Mouse (Mus musculus): Measurements from ENCODE around the gene Zfp830. TPM values are rescaled to one million over a fixed set of nuclear protein-coding genes. Genes with fewer than 3 reads are reported as not detected.

Gene Zfp830
- polyA plus RNA-seq (2015; fragmentation: Nextera tagmentation; extraction: Ambion mirVana), result 38.1 and 39.5 TPM in 2 replicates

- peak; percentile 94 for DNase-seq (ENCODE audit: low spot score)
Observed at GRCm38 (mm10) chr11:82763742-82764437, at the start of gene Zfp830, which contains the start of gene Cct6b. Gene Zfp830, plus strand, starts transcription at chr11:82764345. Gene Cct6b, minus strand, starts transcription at chr11:82764321.

- no peak for DNase-seq (ENCODE audit: low spot score)
Observed at GRCm38 (mm10) chr11:82719294-82719693, 44.9 kb upstream of the Zfp830 start.

GRCm38 (mm10) chr11:82726862-82727261, 37.3 kb upstream of the Zfp830 start:
- no peak for DNase-seq (ENCODE audit: low spot score)

DNA sequence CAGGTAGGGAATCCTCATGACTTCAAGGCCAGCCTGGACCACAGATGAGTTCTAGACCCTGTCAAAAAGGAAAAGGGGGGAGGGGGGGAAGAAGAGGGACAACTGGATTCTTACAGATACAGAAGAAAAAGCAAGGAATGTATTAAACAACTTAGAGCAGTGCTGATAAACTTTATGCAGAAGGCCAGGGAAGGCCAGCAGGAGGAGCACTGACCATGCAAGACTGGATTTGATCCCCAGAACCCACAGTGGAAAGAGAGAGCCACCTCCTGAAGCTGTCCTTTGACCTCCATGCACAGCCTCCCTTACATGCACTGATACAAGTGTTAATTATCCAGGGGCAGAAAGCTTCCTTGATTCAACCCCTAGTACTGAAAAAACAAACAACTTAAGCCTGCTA, 29.9 kb upstream of the Zfp830 start:
- DNase-seq (ENCODE audit: low spot score), result no peak

DNA sequence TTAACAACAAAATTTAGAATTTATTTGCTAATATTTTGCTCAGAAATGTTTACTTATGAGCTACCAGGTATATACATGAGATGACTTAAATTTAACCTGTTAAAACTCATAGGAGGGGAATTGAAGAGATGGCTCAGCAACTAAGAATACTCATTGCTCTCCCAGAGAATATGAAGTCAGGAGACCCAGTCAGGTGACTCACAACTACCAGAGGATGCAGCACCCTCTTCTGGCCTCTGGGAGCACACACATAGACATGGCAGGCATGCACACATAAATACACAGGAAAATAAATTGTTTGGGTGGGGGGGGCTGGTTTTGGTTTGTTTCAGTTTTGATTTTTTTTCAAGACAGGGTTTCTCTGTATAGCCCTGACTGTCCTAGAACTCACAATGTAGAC, 25.1 kb upstream of the Zfp830 start:
- no peak for DNase-seq (ENCODE audit: low spot score)

DNA sequence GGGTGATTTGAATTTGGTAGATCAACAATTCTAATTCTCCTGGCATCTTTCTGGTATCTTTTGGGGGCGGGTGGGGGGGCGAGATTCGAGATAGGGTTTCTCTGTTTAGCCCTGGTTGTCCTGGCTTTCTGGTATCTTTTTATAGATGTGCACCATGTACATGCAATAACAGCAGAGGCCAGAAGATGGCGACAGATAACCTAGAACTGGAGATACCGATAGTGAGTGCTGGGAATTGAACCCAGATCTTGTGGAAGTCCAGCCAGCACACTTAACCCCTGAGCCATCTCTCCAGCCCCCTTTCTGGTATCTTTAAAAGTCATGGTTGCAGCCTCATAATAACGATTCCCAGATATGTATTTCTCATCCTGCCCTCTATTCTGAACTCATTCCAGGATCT, 18.0 kb upstream of the Zfp830 start:
- peak; percentile 62 for DNase-seq (ENCODE audit: low spot score)

GRCm38 (mm10) chr11:82746857-82747366, 17.2 kb upstream of the Zfp830 start:
- DNase-seq (ENCODE audit: low spot score), result peak; percentile 63

- DNase-seq (ENCODE audit: low spot score), result no peak
Observed at GRCm38 (mm10) chr11:82752349-82753115, 11.6 kb upstream of the Zfp830 start.

GRCm38 (mm10) chr11:82755919-82756318, 8.2 kb upstream of the Zfp830 start:
- no peak for DNase-seq (ENCODE audit: low spot score)

DNA sequence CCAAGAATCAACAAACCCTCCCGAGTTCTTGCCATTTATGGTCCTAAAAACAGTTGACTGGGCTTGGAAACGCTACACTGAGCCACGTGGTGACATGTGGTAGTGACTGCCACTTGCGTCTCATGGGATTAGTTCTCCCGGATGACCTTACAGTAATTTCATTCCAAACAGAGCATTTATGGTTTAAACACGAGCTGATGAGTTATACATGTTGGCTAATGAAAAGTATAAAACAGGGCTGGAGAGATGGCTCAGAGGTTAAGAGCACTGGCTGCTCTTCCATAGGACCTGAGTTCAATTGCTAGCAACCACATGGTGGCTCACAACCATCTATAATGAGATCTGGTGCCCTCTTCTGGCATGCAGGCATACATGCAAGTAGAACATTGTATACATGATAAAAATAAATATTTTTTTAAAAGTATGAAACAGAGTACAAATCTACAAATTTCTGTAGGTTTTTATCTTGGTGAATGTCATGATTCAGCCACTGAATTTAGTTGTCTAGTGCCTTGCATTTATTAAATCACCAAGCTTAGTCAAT, 1.8 kb upstream of the Zfp830 start:
- DNase-seq (ENCODE audit: low spot score), result no peak

DNA sequence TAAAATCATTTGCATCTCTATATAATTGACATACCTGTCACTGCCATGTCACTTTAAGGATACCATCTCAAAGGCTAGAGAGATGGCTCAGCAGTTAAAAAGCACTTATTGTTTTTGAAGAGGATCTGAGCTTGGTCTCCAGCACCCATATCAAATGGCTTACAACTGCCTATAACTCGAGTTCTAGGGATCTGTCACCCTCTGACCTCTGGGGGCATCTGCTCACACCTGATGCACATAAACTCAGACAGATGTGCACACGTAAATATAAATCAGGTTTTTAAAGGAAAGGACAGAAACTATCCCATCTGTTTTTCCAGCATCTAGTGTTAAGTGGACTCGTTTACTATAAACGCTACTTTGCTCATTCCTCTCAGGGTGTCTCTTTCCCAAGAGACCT, 884 bp upstream of the Zfp830 start:
- DNase-seq (ENCODE audit: low spot score), result peak; percentile 40

DNA sequence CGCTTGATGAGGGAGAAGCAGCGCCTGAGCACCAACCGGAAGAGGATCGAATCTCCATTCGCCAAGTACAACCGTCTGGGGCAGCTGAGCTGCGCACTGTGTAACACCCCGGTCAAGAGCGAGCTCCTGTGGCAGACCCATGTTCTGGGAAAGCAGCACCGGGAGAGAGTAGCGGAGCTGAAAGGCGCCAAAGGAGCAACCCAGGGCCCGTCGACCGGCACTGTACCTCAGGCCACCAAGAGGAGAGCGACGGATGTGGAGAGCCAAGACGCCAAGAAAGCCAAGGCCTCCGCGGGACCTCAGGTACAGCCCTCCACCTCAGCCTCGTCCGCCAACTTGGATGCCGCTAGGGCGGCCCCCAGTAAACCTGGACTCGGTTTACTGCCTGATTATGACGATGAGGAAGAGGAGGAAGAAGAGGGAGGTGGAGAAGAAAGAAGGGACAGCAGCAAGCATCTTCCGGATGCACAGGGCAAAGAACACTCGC, 336 bp downstream of the Zfp830 start:
- no peak for DNase-seq (ENCODE audit: low spot score)

DNA sequence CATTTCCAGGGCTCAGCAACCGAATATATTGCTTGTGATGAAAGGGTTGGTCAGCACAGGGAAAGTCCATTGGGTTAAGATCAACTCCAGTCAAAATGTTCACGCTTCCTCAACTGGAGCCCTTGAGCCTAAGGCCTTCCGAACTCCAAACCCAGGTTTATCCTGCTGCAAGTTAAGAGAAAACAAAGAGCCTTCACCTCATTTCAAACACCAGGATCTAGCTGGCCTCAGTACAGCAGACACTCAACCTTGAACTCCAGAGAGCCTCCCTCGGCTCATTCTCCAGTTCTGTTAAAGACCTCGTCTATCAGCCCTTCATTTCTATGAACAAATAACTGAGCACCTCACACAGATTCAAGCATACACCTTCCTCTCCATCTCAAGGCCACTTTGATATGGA, 16.0 kb downstream of the Zfp830 start:
- no peak for DNase-seq (ENCODE audit: low spot score)

GRCm38 (mm10) chr11:82780983-82781903, 17.1 kb downstream of the Zfp830 start, which contains the start of gene Lig3:
Gene Lig3, plus strand, starts transcription at chr11:82781108.
- DNase-seq (ENCODE audit: low spot score), result peak; percentile 94

GRCm38 (mm10) chr11:82782197-82782596, 18.1 kb downstream of the Zfp830 start:
- no peak for DNase-seq (ENCODE audit: low spot score)

DNA sequence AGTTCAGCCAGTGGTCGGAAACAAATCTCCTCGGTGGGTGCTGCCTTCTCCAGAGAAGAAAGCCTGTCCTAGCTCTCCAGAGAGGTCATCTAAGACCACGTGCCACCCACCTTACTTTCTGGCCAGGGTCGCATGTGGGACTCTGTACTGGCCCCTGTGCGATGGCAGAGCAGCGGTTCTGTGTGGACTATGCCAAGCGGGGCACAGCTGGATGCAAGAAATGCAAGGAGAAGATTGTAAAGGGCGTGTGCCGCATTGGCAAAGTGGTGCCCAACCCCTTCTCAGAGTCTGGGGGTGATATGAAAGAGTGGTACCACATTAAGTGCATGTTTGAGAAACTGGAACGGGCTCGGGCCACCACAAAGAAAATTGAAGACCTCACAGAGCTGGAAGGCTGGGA, 19.3 kb downstream of the Zfp830 start:
- no peak for DNase-seq (ENCODE audit: low spot score)

- DNase-seq (ENCODE audit: low spot score), result no peak
Observed at GRCm38 (mm10) chr11:82806656-82807055, 42.5 kb downstream of the Zfp830 start.

DNA sequence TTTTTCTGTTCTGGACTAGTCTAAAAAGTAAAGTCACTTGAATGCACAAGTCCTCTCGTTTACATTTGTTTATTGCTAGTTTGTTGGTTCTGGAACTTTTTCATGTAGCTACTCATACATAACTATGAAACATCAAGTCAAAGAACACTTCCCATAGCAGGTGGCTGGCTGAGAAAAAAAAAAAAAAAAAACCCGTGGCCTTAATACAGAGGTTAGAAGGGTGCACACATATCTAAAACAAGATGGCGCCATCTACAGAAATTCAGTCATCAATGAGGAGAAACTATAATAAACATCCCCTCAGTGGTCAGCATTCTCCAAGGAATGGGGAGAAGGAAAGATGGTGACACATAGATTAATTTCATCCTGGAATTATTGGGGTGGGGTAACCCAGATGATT, 43.2 kb downstream of the Zfp830 start:
- DNase-seq (ENCODE audit: low spot score), result no peak

DNA sequence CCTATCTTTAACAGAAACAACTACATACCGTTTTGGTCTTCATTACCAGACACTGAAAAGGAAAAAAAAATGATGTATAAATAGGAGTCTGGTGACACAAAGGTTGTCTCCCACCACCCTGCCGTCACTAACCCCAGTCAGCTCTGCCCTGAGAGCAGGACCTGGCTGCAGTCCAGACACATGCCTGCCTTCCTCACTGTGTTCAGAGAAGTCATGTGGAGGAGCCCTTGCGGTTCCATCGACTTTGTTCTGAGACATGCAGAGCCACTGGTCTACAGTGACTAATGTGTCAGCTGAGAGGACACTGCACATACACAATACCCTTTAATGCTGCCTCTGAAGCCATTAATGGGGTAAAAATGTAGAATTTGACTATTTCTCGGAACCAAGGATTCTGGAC, 44.3 kb downstream of the Zfp830 start:
- DNase-seq (ENCODE audit: low spot score), result no peak

Measured in thymus, postnatal 0 days (tissue).